Mouse (Mus musculus) cerebellum, postnatal 4 days (tissue): ENCODE measurements around the gene Tceal8.
"Not testable (repeated sequence)": the region's sequence is repeated elsewhere in the genome, so short reads cannot be mapped to it uniquely, and the experiment has no call there.

ENCODE experiments used
- DNase-seq, 2 experiments: peaks; one replicate each; pipeline ENCODE4 v3.0.0; 2022; ENCODE audit warnings: low spot score in 2 of 2, mixed read lengths in 1 of 2

Gene Tceal8

GRCm38 (mm10) chrX:136172118-136172551 lies at the start of gene Tceal8:
Gene Tceal8 (minus strand): TSS chrX:136172342.
- DNase-seq, result peak in 1 of 2 experiments; percentile 55

DNA sequence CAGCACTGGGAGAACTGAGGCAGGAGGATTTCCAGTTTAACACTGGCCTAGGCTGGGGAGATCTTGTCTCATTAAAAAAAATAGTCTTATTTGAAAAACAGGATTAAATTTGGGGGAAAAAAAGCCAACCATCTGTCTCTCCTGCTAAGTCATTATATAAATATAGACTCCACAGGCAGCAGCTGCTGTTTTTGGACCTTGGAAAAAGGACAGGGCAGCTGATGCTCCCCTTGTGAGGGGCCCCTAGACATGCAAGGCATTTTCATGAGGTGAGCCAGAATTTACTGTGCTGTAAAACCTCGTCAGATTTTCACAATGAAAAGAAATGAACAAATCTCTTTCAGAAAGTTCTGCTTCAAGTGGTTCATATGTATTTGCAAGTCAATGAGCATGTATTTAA lies 44.2 kb upstream of the Tceal8 start:
- no peak for DNase-seq

DNA sequence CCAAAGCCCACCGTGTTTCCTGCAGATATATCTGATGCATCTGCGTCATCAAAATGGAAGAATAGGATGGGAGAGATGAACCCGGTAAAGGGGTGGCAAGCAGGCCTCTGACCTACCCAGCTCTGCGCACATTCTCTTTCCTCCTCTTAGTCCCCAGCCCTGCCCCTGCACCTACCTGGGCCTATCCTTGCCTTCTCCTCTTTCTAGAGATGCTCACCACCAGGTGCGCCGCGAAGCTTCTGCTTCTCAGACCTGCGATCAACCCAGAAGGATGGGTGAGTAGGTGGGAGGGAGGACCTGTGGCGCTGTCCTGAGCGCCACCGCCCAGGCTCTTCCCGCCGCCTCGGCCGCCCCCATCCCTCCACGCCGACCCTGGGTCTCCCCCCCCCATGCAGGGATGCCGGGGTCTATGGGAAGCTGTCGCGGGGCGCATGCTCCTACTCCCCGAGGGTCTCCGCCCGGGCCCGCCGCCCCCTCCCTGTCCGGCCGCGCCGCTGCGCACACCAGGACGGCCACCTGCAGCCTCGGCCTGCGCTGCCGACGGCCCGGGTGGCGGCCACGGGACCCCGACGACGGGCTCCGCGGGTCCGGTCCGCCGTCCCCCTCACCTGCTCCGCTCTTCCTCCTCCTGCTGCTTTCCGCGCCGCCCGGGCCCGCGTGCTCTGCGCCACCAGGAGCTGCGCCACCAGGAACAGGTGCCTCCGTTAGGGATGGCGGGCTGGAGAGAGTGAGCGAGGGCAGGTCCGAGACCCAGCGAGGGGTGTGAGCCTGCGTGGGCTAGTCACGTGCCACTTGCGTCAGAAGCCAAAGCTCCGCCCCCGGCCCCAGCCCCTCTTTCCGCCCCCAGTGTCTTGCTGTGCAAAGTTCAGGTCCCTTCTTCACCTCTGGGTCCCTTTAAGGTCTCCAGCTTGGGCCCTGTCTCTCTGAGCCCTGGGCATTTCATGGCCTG lies 42.9 kb upstream of the Tceal8 start, which contains the start of the genes Tceal7 and Bex1:
Gene Tceal7, plus strand, starts transcription at position 51 of the 949 bp plus-strand sequence.
Gene Bex1, minus strand, starts transcription at position 785 of the 949 bp plus-strand sequence.
- not testable (repeated sequence) for DNase-seq

GRCm38 (mm10) chrX:136213396-136213795 lies 41.3 kb upstream of the Tceal8 start:
- no peak for DNase-seq

- no peak for DNase-seq
Observed at GRCm38 (mm10) chrX:136204406-136204805, 32.3 kb upstream of the Tceal8 start.

DNA sequence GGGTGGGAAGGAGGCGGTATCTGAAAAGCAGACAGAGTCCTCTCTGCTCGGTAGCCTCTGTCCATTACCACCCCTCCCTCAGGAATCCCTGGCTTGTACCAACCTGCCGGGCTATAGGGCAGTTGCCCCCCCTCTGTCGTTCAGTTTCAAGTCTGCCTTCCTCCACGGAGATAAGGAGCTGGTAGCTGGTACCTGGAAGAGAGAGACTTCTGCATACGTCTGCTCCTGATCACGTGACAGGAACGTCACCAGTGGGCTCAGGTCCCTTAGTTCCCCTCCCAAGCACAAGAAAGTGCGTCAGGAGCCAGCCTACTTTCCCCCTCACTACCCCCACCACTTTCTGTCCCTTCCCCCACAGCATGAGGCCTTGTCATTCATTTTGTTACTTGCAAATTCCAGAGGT lies 31.5 kb upstream of the Tceal8 start, which contains the start of gene Tceal5:
Gene Tceal5, minus strand, starts transcription at position 213 of the 403 bp plus-strand sequence.
- peak in 1 of 2 experiments; percentile 33 for DNase-seq

- DNase-seq, result no peak
Observed at GRCm38 (mm10) chrX:136203257-136203656, 31.1 kb upstream of the Tceal8 start.

- DNase-seq, result peak in 1 of 2 experiments; percentile 33
Observed at GRCm38 (mm10) chrX:136196873-136197272, 24.7 kb upstream of the Tceal8 start.

DNA sequence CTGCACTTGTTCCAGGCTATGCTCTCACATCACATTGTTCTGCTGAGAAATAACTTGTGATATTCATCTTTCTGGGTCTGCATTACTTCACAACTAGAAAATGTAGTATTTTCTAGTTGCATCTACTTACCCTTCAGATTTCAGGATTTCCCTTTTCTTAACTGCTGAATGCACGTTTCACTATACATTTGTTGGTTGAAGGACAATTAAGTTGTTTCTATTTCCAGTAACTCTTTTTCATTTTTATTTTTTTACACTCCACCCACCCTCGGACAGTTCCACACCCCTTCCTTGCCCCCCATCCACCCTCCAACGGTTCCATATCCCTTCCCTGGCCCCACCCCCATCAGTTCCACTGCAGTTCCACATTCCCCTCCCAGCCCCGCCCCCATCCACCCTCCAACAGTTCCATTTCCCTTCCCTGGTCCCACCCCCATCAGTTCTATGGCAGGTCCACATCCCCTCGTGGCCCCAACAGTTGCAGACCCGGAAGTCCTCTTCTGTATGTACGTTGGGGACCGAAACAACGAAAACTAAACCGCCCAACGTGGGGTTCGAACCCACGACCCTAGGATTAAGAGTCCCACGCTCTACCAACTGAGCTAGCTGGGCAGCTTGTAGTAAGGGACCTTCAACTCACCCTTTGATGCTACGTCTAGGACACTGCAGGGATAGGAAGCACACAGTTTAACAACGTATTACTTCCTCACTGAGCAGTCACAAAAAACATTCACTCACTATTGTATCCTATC lies 23.2 kb upstream of the Tceal8 start:
- no peak for DNase-seq

DNA sequence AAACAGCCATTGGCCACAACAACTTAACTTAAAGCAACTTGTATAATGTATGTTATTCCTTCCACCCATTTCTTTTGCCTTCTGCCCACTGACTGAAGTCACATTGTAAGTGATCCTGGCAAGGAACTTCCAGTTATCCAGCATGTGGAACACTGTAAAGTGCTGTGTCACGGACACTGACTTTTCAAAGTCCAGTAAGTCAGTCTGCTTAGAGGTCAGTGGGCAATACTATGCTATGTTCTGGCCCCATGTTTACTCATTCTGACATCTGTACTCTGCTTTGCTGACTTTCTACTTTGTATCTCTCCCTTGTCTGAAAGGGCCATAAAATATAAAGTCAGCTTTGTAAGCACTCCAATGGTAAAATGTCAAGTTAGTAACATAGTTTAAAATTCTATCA lies 11.0 kb upstream of the Tceal8 start:
- no peak for DNase-seq

DNA sequence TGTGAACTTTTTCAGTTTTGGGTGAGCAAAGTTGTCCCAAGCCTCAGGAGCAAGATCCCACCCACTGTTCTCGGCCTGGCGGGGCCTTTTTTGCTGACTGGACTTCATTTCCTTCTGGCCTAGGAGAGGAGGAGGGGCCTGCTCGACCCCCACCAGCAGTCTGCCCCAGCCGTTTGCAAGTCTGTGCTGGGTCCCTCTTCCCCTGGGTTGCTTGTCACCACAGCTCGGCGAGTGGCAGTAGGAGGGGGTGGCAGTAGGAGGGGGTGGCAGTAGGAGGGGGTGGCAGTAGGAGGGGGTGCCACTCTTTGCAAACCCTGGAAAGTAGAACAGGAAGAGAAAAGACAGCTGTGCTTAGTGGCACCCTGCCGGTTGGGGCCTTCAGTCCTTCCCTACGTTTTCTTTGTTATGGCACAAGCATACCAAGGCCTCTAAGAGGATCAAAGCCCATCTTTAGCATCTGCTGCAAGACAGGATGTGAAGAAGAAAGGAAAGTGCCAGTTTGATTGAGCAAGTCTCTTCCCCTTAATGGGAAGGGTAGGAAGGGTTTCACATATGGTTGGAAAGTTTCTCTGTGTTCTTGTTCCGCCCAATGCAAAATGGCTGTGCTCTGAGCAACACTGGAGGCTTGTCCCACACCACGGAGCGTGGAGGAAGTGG lies 8.9 kb upstream of the Tceal8 start:
- no peak for DNase-seq

- no peak for DNase-seq
Observed at GRCm38 (mm10) chrX:136172786-136173185, 644 bp upstream of the Tceal8 start.

- peak in 1 of 2 experiments; percentile 28 for DNase-seq
Observed at GRCm38 (mm10) chrX:136171189-136172117, 689 bp downstream of the Tceal8 start.

GRCm38 (mm10) chrX:136170625-136171024 lies 1.5 kb downstream of the Tceal8 start:
- no peak for DNase-seq

- DNase-seq, result no peak
Observed at GRCm38 (mm10) chrX:136144195-136144594, 27.9 kb downstream of the Tceal8 start.

GRCm38 (mm10) chrX:136143711-136144110 lies 28.4 kb downstream of the Tceal8 start:
- DNase-seq, result no peak

GRCm38 (mm10) chrX:136141385-136141784 lies 30.8 kb downstream of the Tceal8 start:
- no peak for DNase-seq

- DNase-seq, result not testable (repeated sequence)
Observed at GRCm38 (mm10) chrX:136139640-136140004, 32.5 kb downstream of the Tceal8 start.

- not testable (repeated sequence) for DNase-seq
Observed at GRCm38 (mm10) chrX:136138827-136139639, 33.1 kb downstream of the Tceal8 start, which contains the start of gene Bex4. Gene Bex4 (plus strand): TSS chrX:136138996.

GRCm38 (mm10) chrX:136135559-136135958 lies 36.6 kb downstream of the Tceal8 start:
- no peak for DNase-seq
